In the genomic region with DNA sequence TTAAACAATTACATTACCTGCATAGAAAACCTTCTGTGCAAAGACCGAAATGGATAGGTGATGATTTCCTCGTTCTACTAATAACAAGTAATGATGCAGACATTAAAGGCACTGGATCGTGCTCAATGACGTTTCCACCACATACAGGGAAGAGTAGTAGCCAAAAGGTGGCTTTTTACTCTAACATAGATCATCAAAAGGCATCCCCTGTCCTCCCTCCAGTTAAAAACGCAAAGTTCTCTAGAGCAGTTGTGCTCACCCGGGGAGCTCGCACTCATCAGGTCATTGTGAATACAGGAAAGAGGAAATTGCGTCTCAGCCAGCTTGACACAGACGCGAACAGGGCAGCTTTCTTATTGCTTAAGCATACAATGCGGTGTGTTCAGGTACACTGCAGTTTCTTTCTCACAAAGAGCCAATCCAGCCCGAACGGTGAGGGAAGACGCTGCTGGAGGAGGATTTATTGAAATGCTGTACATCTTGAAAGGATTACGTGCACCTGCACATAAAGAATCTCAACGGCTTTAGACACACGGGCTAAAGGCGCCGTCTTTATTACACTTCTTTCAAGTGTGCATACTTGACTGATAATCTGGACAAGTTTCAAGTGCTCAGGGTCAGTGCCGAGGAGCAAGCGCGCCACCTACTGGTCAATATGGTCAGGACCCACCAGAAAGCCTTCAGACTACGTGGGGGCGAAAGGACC, we compare ENCODE assay signal across 8 mouse cellular contexts.
DNase-seq lines count a peak whose midpoint lies in the region; ATAC-seq lines count a peak whose summit lies in the region.

No protein-coding gene starts in this region.

- peak overlapping the region; percentile 39; the same call in 1 of the 2 replicates for H3K27ac ChIP-seq in lung, embryonic 15.5 days

- H3K4me3 ChIP-seq in lung, embryonic 15.5 days: peak overlapping the region; percentile 50

- DNase-seq in MN1 (ENCODE audit: low spot score): peak; percentile 38
- DNase-seq in cerebellum, adult 9-10 months: peak; percentile 71
- peak; percentile 43 to 79 for DNase-seq in layer of hippocampus, adult 8-10 months (ENCODE audit: low spot score in 2 of 2)
- DNase-seq in ovary, postnatal 36 days (ENCODE audit: low spot score): peak; percentile 77
- DNase-seq in urinary bladder, adult 18-20 months (ENCODE audit: low spot score in 2 of 2): peak; percentile 55 to 63

- H3K27me3 ChIP-seq in lung, embryonic 15.5 days: no peaks in the 10 kb centered on the region

- H3K4me2 ChIP-seq in lung, embryonic 15.5 days: peak overlapping the region; percentile 75

- 8% methylated on average over 24 of the region's 24 CpGs for whole genome bisulfite sequencing in lung, embryonic 15.5 days

- peaks cover 22% of the 10 kb centered on the region for H3K4me1 ChIP-seq in lung, embryonic 15.5 days

- peak; percentile 88 for ATAC-seq in frontal cortex, adult (ENCODE audit: low TSS enrichment)
- peak; percentile 91 to 94 for ATAC-seq in hematopoietic stem cell, adult 5-6 weeks (replicated peaks in 1 of 2; ENCODE audit: insufficient read depth in 1 of 2, low FRiP score in 2 of 2, low TSS enrichment in 1 of 2, low read depth in 1 of 2, poor library complexity in 2 of 2, severe bottlenecking in 2 of 2)
- ATAC-seq in lung, embryonic 15.5 days (ENCODE audit: borderline replicate concordance, extremely low read depth, low FRiP score, low TSS enrichment): peak; percentile 65; the same call in 1 of the 2 replicates

- no peaks in the 10 kb centered on the region for H3K36me3 ChIP-seq in lung, embryonic 15.5 days

- no peaks in the 10 kb centered on the region for H3K9me3 ChIP-seq in lung, embryonic 15.5 days

- 0 out of 2 replicates have a peak overlapping the region, but pooled peaks have one; percentile 14 for H3K9ac ChIP-seq in lung, embryonic 15.5 days

Comparison
In these comparisons a context has a peak if more than half of its experiments do, and no peak if none do; other contexts are left out.
1. Peak in every context shown above with its lines: DNase-seq, ATAC-seq, H3K4me3 ChIP-seq and H3K27ac ChIP-seq.